Mouse (Mus musculus) B cell, adult (primary cell): Measurements from ENCODE around the gene Cntln. TPM values are rescaled to one million over a fixed set of nuclear protein-coding genes. Genes with fewer than 3 reads are reported as not detected.

ENCODE experiments used
- total RNA-seq: library from RNA; stranded (reverse); gene quantifications from 4 replicates; pipeline ENCODE4 v1.2.4, GENCODE M21; 2023; ENCODE audit not compliant: inconsistent age

Cntln gene
- 1.8 to 2.2 TPM (median 2.0 TPM) in 4 replicates for total RNA-seq

GRCm38 (mm10) chr4:84884111-84884538 is at the start of gene Cntln:
Gene Cntln, plus strand, starts transcription at chr4:84884309.

Other genes with a start within 250 kb of the Cntln start
- gene Bnc2, start 209.0 kb upstream of the Cntln start, total RNA-seq: not detected in 4 replicates